Mouse (Mus musculus): Measurements from ENCODE around the gene Epn2. TPM values are rescaled to one million over a fixed set of nuclear protein-coding genes. Genes with fewer than 3 reads are reported as not detected.

Epn2 gene
- polyA plus RNA-seq, 1 experiment = 9.3 TPM

- Histone ChIP-seq H3K27ac (ENCODE audit: insufficient read depth, low read length) (peak within 1 kb of the TSS; percentile 64), H3K27me3 (ENCODE audit: control insufficient read depth, insufficient read depth, low read length) (no peaks in the 10 kb centered on the region), H3K4me3 (ENCODE audit: extremely low read depth, insufficient read depth, insufficient read length) (peak within 1 kb of the TSS; percentile 74), H3K4me1 (ENCODE audit: control insufficient read depth, insufficient read depth, insufficient read length) (peaks cover 7% of the 10 kb centered on the region; the same call in 1 of the 2 replicates), H3K36me3 (ENCODE audit: control insufficient read depth, insufficient read depth, low read length) (peaks cover 13% of the 10 kb centered on the region)
- DNase-seq (ENCODE audit: low read depth in 1 of 2, low spot score in 2 of 2) = peak; percentile 88 to 97
- no peak for TF ChIP-seq CTCF (IDR thresholded peaks at IDR 0.05; ENCODE audit: extremely low read depth, insufficient read depth, insufficient read length, insufficient replicate concordance)
- TF ChIP-seq POLR2A (IDR thresholded peaks at IDR 0.05; ENCODE audit: low read depth, low read length) = no peak
- WGBS = 1% methylated on average over 61 of the region's 62 CpGs
These were observed 85.1 kb downstream of the Epn2 start, which contains the start of gene Mapk7 for GRCm38 (mm10) chr11:61494129-61494997. TSS of gene Mapk7 (minus strand) at chr11:61494406.

GRCm38 (mm10) chr11:61493525-61494128 lies 85.9 kb downstream of the Epn2 start:
- Histone ChIP-seq H3K27ac (ENCODE audit: insufficient read depth, low read length) (peak overlapping the region; percentile 64), H3K4me3 (ENCODE audit: extremely low read depth, insufficient read depth, insufficient read length) (peak overlapping the region; percentile 74), H3K4me1 (ENCODE audit: control insufficient read depth, insufficient read depth, insufficient read length) (peaks cover 7% of the 10 kb centered on the region; the same call in 1 of the 2 replicates), H3K27me3 (ENCODE audit: control insufficient read depth, insufficient read depth, low read length) (no peaks in the 10 kb centered on the region), H3K36me3 (ENCODE audit: control insufficient read depth, insufficient read depth, low read length) (peaks cover 13% of the 10 kb centered on the region)
- 1% methylated on average over 50 of the region's 50 CpGs for WGBS
- DNase-seq (ENCODE audit: low read depth in 1 of 2, low spot score in 2 of 2) = peak; percentile 23 to 31
- TF ChIP-seq POLR2A (IDR thresholded peaks at IDR 0.05; ENCODE audit: low read depth, low read length) (no peak), CTCF (IDR thresholded peaks at IDR 0.05; ENCODE audit: extremely low read depth, insufficient read depth, insufficient read length, insufficient replicate concordance) (no peak)

GRCm38 (mm10) chr11:61492749-61493401 lies 86.6 kb downstream of the Epn2 start:
- Histone ChIP-seq H3K4me3 (ENCODE audit: extremely low read depth, insufficient read depth, insufficient read length) (peak overlapping the region; percentile 74), H3K27me3 (ENCODE audit: control insufficient read depth, insufficient read depth, low read length) (no peaks in the 10 kb centered on the region), H3K4me1 (ENCODE audit: control insufficient read depth, insufficient read depth, insufficient read length) (peaks cover 7% of the 10 kb centered on the region; the same call in 1 of the 2 replicates), H3K36me3 (ENCODE audit: control insufficient read depth, insufficient read depth, low read length) (peaks cover 13% of the 10 kb centered on the region), H3K27ac (ENCODE audit: insufficient read depth, low read length) (no peak overlapping the region)
- WGBS = 84% methylated on average over 12 of the region's 12 CpGs
- DNase-seq (ENCODE audit: low read depth in 1 of 2, low spot score in 2 of 2) = no peak
- TF ChIP-seq CTCF (IDR thresholded peaks at IDR 0.05; ENCODE audit: extremely low read depth, insufficient read depth, insufficient read length, insufficient replicate concordance) (no peak), POLR2A (IDR thresholded peaks at IDR 0.05; ENCODE audit: low read depth, low read length) (no peak)

GRCm38 (mm10) chr11:61490944-61491520 lies 88.5 kb downstream of the Epn2 start:
- Histone ChIP-seq H3K27ac (ENCODE audit: insufficient read depth, low read length) (no peak overlapping the region), H3K36me3 (ENCODE audit: control insufficient read depth, insufficient read depth, low read length) (peaks cover 13% of the 10 kb centered on the region), H3K4me3 (ENCODE audit: extremely low read depth, insufficient read depth, insufficient read length) (no peak overlapping the region), H3K27me3 (ENCODE audit: control insufficient read depth, insufficient read depth, low read length) (no peaks in the 10 kb centered on the region), H3K4me1 (ENCODE audit: control insufficient read depth, insufficient read depth, insufficient read length) (peaks cover 7% of the 10 kb centered on the region; the same call in 1 of the 2 replicates)
- WGBS = 95% methylated on average over 22 of the region's 22 CpGs
- DNase-seq (ENCODE audit: low read depth in 1 of 2, low spot score in 2 of 2) = no peak
- TF ChIP-seq CTCF (IDR thresholded peaks at IDR 0.05; ENCODE audit: extremely low read depth, insufficient read depth, insufficient read length, insufficient replicate concordance) (no peak), POLR2A (IDR thresholded peaks at IDR 0.05; ENCODE audit: low read depth, low read length) (no peak)

- TF ChIP-seq POLR2A (IDR thresholded peaks at IDR 0.05; ENCODE audit: low read depth, low read length) = no peak
- TF ChIP-seq CTCF (IDR thresholded peaks at IDR 0.05; ENCODE audit: extremely low read depth, insufficient read depth, insufficient read length, insufficient replicate concordance) = no peak
- Histone ChIP-seq H3K27ac (ENCODE audit: insufficient read depth, low read length) (no peak overlapping the region), H3K27me3 (ENCODE audit: control insufficient read depth, insufficient read depth, low read length) (no peaks in the 10 kb centered on the region), H3K4me1 (ENCODE audit: control insufficient read depth, insufficient read depth, insufficient read length) (peaks cover 7% of the 10 kb centered on the region; the same call in 1 of the 2 replicates), H3K4me3 (ENCODE audit: extremely low read depth, insufficient read depth, insufficient read length) (no peak overlapping the region), H3K36me3 (ENCODE audit: control insufficient read depth, insufficient read depth, low read length) (peaks cover 13% of the 10 kb centered on the region)
- DNase-seq (ENCODE audit: low read depth in 1 of 2, low spot score in 2 of 2) = no peak
- 98% methylated on average over 6 of the region's 8 CpGs for WGBS
These were observed 89.6 kb downstream of the Epn2 start for GRCm38 (mm10) chr11:61489874-61490273.

GRCm38 (mm10) chr11:61489085-61489484 lies 90.4 kb downstream of the Epn2 start:
- H3K27me3 ChIP-seq (ENCODE audit: control insufficient read depth, insufficient read depth, low read length) = no peaks in the 10 kb centered on the region
- H3K4me3 ChIP-seq (ENCODE audit: extremely low read depth, insufficient read depth, insufficient read length) = no peak overlapping the region
- no peak overlapping the region for H3K27ac ChIP-seq (ENCODE audit: insufficient read depth, low read length)
- TF ChIP-seq POLR2A (IDR thresholded peaks at IDR 0.05; ENCODE audit: low read depth, low read length) (no peak), CTCF (IDR thresholded peaks at IDR 0.05; ENCODE audit: extremely low read depth, insufficient read depth, insufficient read length, insufficient replicate concordance) (no peak)
- WGBS = 95% methylated on average over 2 of the region's 2 CpGs
- H3K4me1 ChIP-seq (ENCODE audit: control insufficient read depth, insufficient read depth, insufficient read length) = peaks cover 7% of the 10 kb centered on the region; the same call in 1 of the 2 replicates
- no peak for DNase-seq (ENCODE audit: low read depth in 1 of 2, low spot score in 2 of 2)
- peaks cover 13% of the 10 kb centered on the region for H3K36me3 ChIP-seq (ENCODE audit: control insufficient read depth, insufficient read depth, low read length)
